Mouse (Mus musculus) cerebellum, adult 2 months (tissue): ENCODE measurements at regions not wholly inside any gene's neighbourhood (a gene's known extent, or its start where the extent isn't known, plus 50 kb on each side); places are given as distances from the start of the nearest gene placed in this dataset.

Experiments used
- DNase-seq, 2 experiments: peaks; one replicate each; pipeline ENCODE4 v3.0.0; 2021
- H3K27ac ChIP-seq: fragments of 200-500 bp; 2 replicates; pipeline ENCODE4 v1.5.1; 2012; ENCODE audit warnings: low read length, control low read depth, inconsistent platforms; ENCODE audit not compliant: insufficient read depth
- H3K27me3 ChIP-seq: fragments of 200-500 bp; 2 replicates; pipeline ENCODE4 v1.6.1; 2012; ENCODE audit warnings: inconsistent platforms, mild to moderate bottlenecking, low read length, moderate library complexity; ENCODE audit not compliant: control insufficient read depth, insufficient read depth
- H3K4me1 ChIP-seq: fragments of 200-500 bp; 2 replicates; pipeline ENCODE4 v1.6.1; 2011; ENCODE audit warnings: low read length; ENCODE audit not compliant: control insufficient read depth, insufficient read depth
- H3K4me3 ChIP-seq: fragments of 200-500 bp; replicated peaks from 2 replicates; pipeline ENCODE3; 2011; ENCODE audit warnings: mild to moderate bottlenecking, low read depth, low read length, control low read depth; ENCODE audit not compliant: insufficient read depth
- CTCF ChIP-seq: fragments of 200-500 bp; IDR thresholded peaks from 2 replicates; pipeline ENCODE4 v1.5.1; 2011; ENCODE audit warnings: low read depth, mild to moderate bottlenecking, control low read depth, low read length, moderate library complexity, borderline replicate concordance; ENCODE audit not compliant: insufficient read depth
- POLR2A ChIP-seq: fragments of 200-500 bp; IDR thresholded peaks from 2 replicates; pipeline ENCODE4 v1.6.1; 2011; ENCODE audit warnings: low read length, control low read depth, borderline replicate concordance; ENCODE audit not compliant: insufficient read depth
- WGBS: fragments of 180-500 bp; shearing (Covaris S2); methylation state at CpG from one replicate; pipeline ENCODE4 v1.1.7; 2018; 5-methylcytosine and 5-hydroxymethylcytosine counted together

- TF ChIP-seq POLR2A, result no peak
- TF ChIP-seq CTCF, result no peak
- H3K27ac ChIP-seq, result no peak overlapping the region
- H3K4me3 ChIP-seq, result no peak overlapping the region
- no peaks in the 10 kb centered on the region for H3K27me3 ChIP-seq
- DNase-seq, result no peak
- H3K4me1 ChIP-seq, result no peaks in the 10 kb centered on the region
- 49% methylated on average over 15 of the region's 15 CpGs for WGBS
These were observed 69.0 kb upstream of the Ercc4 start for GRCm38 (mm10) chr16:13040312-13041100.

GRCm38 (mm10) chr16:13041356-13041755 is 68.1 kb upstream of the Ercc4 start:
- Histone ChIP-seq H3K4me1 (no peaks in the 10 kb centered on the region), H3K4me3 (no peak overlapping the region), H3K27ac (no peak overlapping the region), H3K27me3 (no peaks in the 10 kb centered on the region)
- DNase-seq, result no peak
- TF ChIP-seq POLR2A, result no peak
- no peak for TF ChIP-seq CTCF
- WGBS, result 83% methylated on average over 3 of the region's 3 CpGs

- H3K27me3 ChIP-seq, result no peaks in the 10 kb centered on the region
- H3K4me3 ChIP-seq, result no peak overlapping the region
- H3K27ac ChIP-seq, result no peak overlapping the region
- no peaks in the 10 kb centered on the region for H3K4me1 ChIP-seq
- DNase-seq, result no peak
- 83% methylated on average over 10 of the region's 10 CpGs for WGBS
- TF ChIP-seq POLR2A (no peak), CTCF (no peak)
These were observed 64.3 kb upstream of the Ercc4 start for GRCm38 (mm10) chr16:13045079-13045590.

GRCm38 (mm10) chr16:13046366-13047120 is 62.9 kb upstream of the Ercc4 start:
- Histone ChIP-seq H3K4me1 (no peaks in the 10 kb centered on the region), H3K27ac (no peak overlapping the region), H3K27me3 (no peaks in the 10 kb centered on the region), H3K4me3 (no peak overlapping the region)
- no peak for DNase-seq
- WGBS, result 83% methylated on average over 6 of the region's 6 CpGs
- TF ChIP-seq POLR2A (no peak), CTCF (no peak)

- Histone ChIP-seq H3K27ac (no peak overlapping the region), H3K4me3 (no peak overlapping the region), H3K4me1 (no peaks in the 10 kb centered on the region), H3K27me3 (no peaks in the 10 kb centered on the region)
- WGBS, result 94% methylated on average over 4 of the region's 4 CpGs
- no peak for DNase-seq
- TF ChIP-seq CTCF, result no peak
- TF ChIP-seq POLR2A, result no peak
These were observed 60.2 kb upstream of the Ercc4 start for GRCm38 (mm10) chr16:13049321-13049720.

GRCm38 (mm10) chr16:13050225-13050892 is 59.1 kb upstream of the Ercc4 start:
- DNase-seq, result no peak
- 58% methylated on average over 8 of the region's 8 CpGs for WGBS
- no peak overlapping the region for H3K4me3 ChIP-seq
- TF ChIP-seq CTCF, result no peak
- TF ChIP-seq POLR2A, result no peak
- no peak overlapping the region for H3K27ac ChIP-seq
- no peaks in the 10 kb centered on the region for H3K27me3 ChIP-seq
- H3K4me1 ChIP-seq, result no peaks in the 10 kb centered on the region

- H3K27ac ChIP-seq, result no peak overlapping the region
- no peak overlapping the region for H3K4me3 ChIP-seq
- WGBS, result 39% methylated on average over 7 of the region's 7 CpGs
- DNase-seq, result no peak
- no peaks in the 10 kb centered on the region for H3K27me3 ChIP-seq
- TF ChIP-seq CTCF, result no peak
- no peak for TF ChIP-seq POLR2A
- H3K4me1 ChIP-seq, result no peaks in the 10 kb centered on the region
These were observed 54.5 kb upstream of the Ercc4 start for GRCm38 (mm10) chr16:13054956-13055355.
